ENCODE assay signal across 7 mouse cellular contexts in genomic region chr11:98959437-98960312, GRCm38 (mm10). TPM values are rescaled to one million over a fixed set of nuclear protein-coding genes. Genes with fewer than 3 reads are reported as not detected.
DNase-seq lines count a peak whose midpoint lies in the region; ATAC-seq and TF ChIP-seq lines count a peak whose summit lies in the region.

No protein-coding gene starts in this region.

- H3K4me2 ChIP-seq in heart, embryonic 16.5 days (ENCODE audit: low read depth, low read length) = peak overlapping the region; percentile 100

- H3K27me3 ChIP-seq in heart, embryonic 16.5 days (ENCODE audit: control insufficient read depth, insufficient read depth, low read length) = no peaks in the 10 kb centered on the region

- 0 out of 2 replicates have a peak, but pooled peaks cover 1% of the 10 kb centered on the region for H3K36me3 ChIP-seq in ES-E14 (ENCODE audit: control insufficient read depth, insufficient read depth, low read length, poor library complexity, severe bottlenecking)
- no peaks in the 10 kb centered on the region for H3K36me3 ChIP-seq in heart, embryonic 16.5 days (ENCODE audit: control insufficient read depth, insufficient read depth)

- ATAC-seq in erythroblast, adult 5-6 weeks (replicated peaks; ENCODE audit: low FRiP score, poor library complexity, severe bottlenecking) = peak; percentile 81
- peak; percentile 38 for ATAC-seq in heart, embryonic 16.5 days (replicated peaks; ENCODE audit: extremely low read depth, insufficient read depth, low FRiP score)
- ATAC-seq in megakaryocyte, adult 5-6 weeks (ENCODE audit: poor library complexity, severe bottlenecking) = peak; percentile 59

- H3K4me3 ChIP-seq in ES-E14 (ENCODE audit: insufficient read depth in 1 of 2, low read depth in 1 of 2, low read length in 2 of 2, poor library complexity in 1 of 2, severe bottlenecking in 1 of 2) = peak overlapping the region; percentile 70 to 74
- H3K4me3 ChIP-seq in heart, embryonic 16.5 days (ENCODE audit: low read length) = peak overlapping the region; percentile 72

- DNase-seq in ES-E14 (ENCODE audit: low read depth, low spot score) = no peak
- DNase-seq in adrenal gland, adult 2 months = peak; percentile 92
- peak; percentile 92 for DNase-seq in kidney, postnatal 14 days
- DNase-seq in right cerebral cortex, postnatal 14 days = peak; percentile 66

- in situ Hi-C loops in ES-E14 (cut with MboI; ENCODE audit: low sequenced_read_pairs in 2 of 2, unreplicated experiment in 2 of 2) = no loop called here

- no peaks in the 10 kb centered on the region for H3K9me3 ChIP-seq in ES-E14 (ENCODE audit: control insufficient read depth, insufficient read depth, low read depth, low read length)
- H3K9me3 ChIP-seq in heart, embryonic 16.5 days (replicated peaks; ENCODE audit: control insufficient read depth, low read length) = no peaks in the 10 kb centered on the region

- 1% methylated on average over 43 of the region's 43 CpGs for WGBS in heart, embryonic 16.5 days

- H3K4me1 ChIP-seq in ES-E14 (ENCODE audit: control insufficient read depth in 2 of 2, insufficient read depth in 2 of 2, low read length in 2 of 2, poor library complexity in 1 of 2) = peaks cover 6 to 22% of the 10 kb centered on the region in 2 experiments
- peaks cover 73% of the 10 kb centered on the region for H3K4me1 ChIP-seq in heart, embryonic 16.5 days (ENCODE audit: control insufficient read depth, insufficient read depth, low read length)

- peak overlapping the region; percentile 80 for H3K9ac ChIP-seq in ES-E14 (ENCODE audit: insufficient read depth, low read depth, low read length, poor library complexity, severe bottlenecking)
- peak overlapping the region; percentile 84 for H3K9ac ChIP-seq in heart, embryonic 16.5 days (ENCODE audit: low read length)

- H3K27ac ChIP-seq in ES-E14 (ENCODE audit: insufficient read depth, low read depth, low read length, poor library complexity, severe bottlenecking) = peak overlapping the region; percentile 83
- H3K27ac ChIP-seq in heart, embryonic 16.5 days (ENCODE audit: low read length) = peak overlapping the region; percentile 88

TF ChIP-seq in ES-E14, 5 proteins besides CTCF, POLR2A, EP300 and RAD21:
- TF ChIP-seq ZNF384 (IDR thresholded peaks at IDR 0.05; ENCODE audit: low read depth, low read length) (no peak), HCFC1 (IDR thresholded peaks at IDR 0.05; ENCODE audit: borderline replicate concordance, insufficient read depth, low read length) (no peak), ZC3H11A (IDR thresholded peaks at IDR 0.05; ENCODE audit: borderline replicate concordance, low read depth, low read length) (no peak), CHD2 (IDR thresholded peaks at IDR 0.05; ENCODE audit: low read depth, low read length) (no peak), MAFK (IDR thresholded peaks at IDR 0.05; ENCODE audit: insufficient read depth, low read depth, low read length) (no peak)
TF ChIP-seq in ES-E14: peak in this region for 0.

RNA-seq across cellular contexts. Expression of gene Gjd3, which starts 23.1 kb away (rescaled TPM):
- total RNA-seq in ES-E14 (2012; rRNA removed) = 0.27 and 1.7 TPM in 2 replicates
- total RNA-seq in adrenal gland, adult 2 months (2021) = not detected
- polyA plus RNA-seq in adrenal gland, adult 2 months (2012; rRNA removed) = 1.1 and 1.2 TPM in 2 replicates
- not detected in 2 replicates for total RNA-seq in erythroblast, adult 5-6 weeks (2015; ENCODE audit: low replicate concordance)
- not detected in 2 replicates for total RNA-seq in erythroblast, adult 5-6 weeks (2017; ENCODE audit: low replicate concordance)
- polyA plus RNA-seq in heart, embryonic 16.5 days (2015; fragmentation: Nextera tagmentation; extraction: Ambion mirVana) = 4.1 and 4.5 TPM in 2 replicates
- not detected in 2 replicates for total RNA-seq in megakaryocyte, adult 5-6 weeks (2015)
- total RNA-seq in megakaryocyte, adult 5-6 weeks (2017) = not detected in 2 replicates

RNA-seq across cellular contexts. Expression of gene Rara, which starts 32.1 kb away (rescaled TPM):
- total RNA-seq in ES-E14 (2012; rRNA removed) = 25.8 and 30.1 TPM in 2 replicates
- 10 to 100 TPM; 17.0 to 30.8 TPM for total RNA-seq in adrenal gland, adult 2 months (2021)
- polyA plus RNA-seq in adrenal gland, adult 2 months (2012; rRNA removed) = 43.7 and 44.9 TPM in 2 replicates
- total RNA-seq in erythroblast, adult 5-6 weeks (2015; ENCODE audit: low replicate concordance) = 13.1 and 13.2 TPM in 2 replicates
- total RNA-seq in erythroblast, adult 5-6 weeks (2017; ENCODE audit: low replicate concordance) = 2.8 TPM in 2 replicates
- 28.2 and 28.6 TPM in 2 replicates for polyA plus RNA-seq in heart, embryonic 16.5 days (2015; fragmentation: Nextera tagmentation; extraction: Ambion mirVana)
- 124 and 125 TPM in 2 replicates for total RNA-seq in megakaryocyte, adult 5-6 weeks (2015)
- total RNA-seq in megakaryocyte, adult 5-6 weeks (2017) = 38.8 and 43.3 TPM in 2 replicates

RNA-seq across cellular contexts. Expression of gene Cdc6, which starts 52.1 kb away (rescaled TPM):
- 32.7 and 51.3 TPM in 2 replicates for total RNA-seq in ES-E14 (2012; rRNA removed)
- under 1 TPM; 0.48 to 0.86 TPM for total RNA-seq in adrenal gland, adult 2 months (2021)
- polyA plus RNA-seq in adrenal gland, adult 2 months (2012; rRNA removed) = 0.07 and 0.08 TPM in 2 replicates
- total RNA-seq in erythroblast, adult 5-6 weeks (2015; ENCODE audit: low replicate concordance) = 20.0 and 20.1 TPM in 2 replicates
- total RNA-seq in erythroblast, adult 5-6 weeks (2017; ENCODE audit: low replicate concordance) = 46.7 and 54.2 TPM in 2 replicates
- 18.6 and 23.0 TPM in 2 replicates for polyA plus RNA-seq in heart, embryonic 16.5 days (2015; fragmentation: Nextera tagmentation; extraction: Ambion mirVana)
- total RNA-seq in megakaryocyte, adult 5-6 weeks (2015) = 26.4 and 31.3 TPM in 2 replicates
- total RNA-seq in megakaryocyte, adult 5-6 weeks (2017) = 26.5 and 27.5 TPM in 2 replicates

Comparison
In these comparisons a context has a peak if more than half of its experiments do, and no peak if none do; other contexts are left out.
1. RNA of gene Cdc6, which starts 52.1 kb away (total RNA-seq): 32.7 to 51.3 TPM in ES-E14, 20.0 to 54.2 TPM in erythroblast, adult 5-6 weeks and 26.4 to 31.3 TPM in megakaryocyte, adult 5-6 weeks; 0.48 to 0.86 TPM in adrenal gland, adult 2 months; every median in the first group is over 10 times any median in the second.
2. Peak in every context shown above with its lines, with median percentiles within 50 percentile points of each other: ATAC-seq.